Mouse (Mus musculus) spleen, adult 18-20 months (tissue): Measurements from ENCODE around the gene Rps6kb2.

Experiments
- DNase-seq, 2 experiments: peaks; one replicate each; pipeline ENCODE4 v3.0.0; 2022; ENCODE audit warnings: mixed read lengths in 2 of 2

Gene Rps6kb2

GRCm38 (mm10) chr19:4153232-4153654 is 9.9 kb downstream of the Rps6kb2 start, which contains the start of gene Ptprcap:
Gene Ptprcap (plus strand): TSS chr19:4153604.
- DNase-seq: no peak

- DNase-seq: no peak
These were observed 10.5 kb downstream of the Rps6kb2 start for GRCm38 (mm10) chr19:4152445-4153231.

DNA sequence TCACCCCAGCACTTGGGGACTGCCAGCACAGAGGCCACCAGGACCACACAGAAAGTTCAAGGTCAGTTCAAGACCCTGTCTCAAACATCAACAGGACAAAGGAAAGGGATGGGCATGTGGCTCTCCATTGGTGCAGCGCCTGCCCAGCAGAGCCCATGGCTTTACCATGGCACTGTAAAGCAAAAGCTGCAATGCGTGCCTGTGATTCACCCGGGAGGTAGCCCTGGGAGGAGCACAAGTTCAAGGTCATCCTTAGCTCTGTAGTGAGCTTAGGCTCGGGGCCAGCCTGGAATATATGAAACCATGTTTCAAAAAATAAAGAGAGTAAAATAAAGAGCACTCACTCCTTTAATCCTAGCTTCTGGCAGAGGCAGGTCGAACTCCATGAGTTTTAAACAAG is 11.3 kb downstream of the Rps6kb2 start:
- no peak for DNase-seq

- no peak for DNase-seq
These were observed 11.7 kb downstream of the Rps6kb2 start for GRCm38 (mm10) chr19:4151488-4151860.

DNA sequence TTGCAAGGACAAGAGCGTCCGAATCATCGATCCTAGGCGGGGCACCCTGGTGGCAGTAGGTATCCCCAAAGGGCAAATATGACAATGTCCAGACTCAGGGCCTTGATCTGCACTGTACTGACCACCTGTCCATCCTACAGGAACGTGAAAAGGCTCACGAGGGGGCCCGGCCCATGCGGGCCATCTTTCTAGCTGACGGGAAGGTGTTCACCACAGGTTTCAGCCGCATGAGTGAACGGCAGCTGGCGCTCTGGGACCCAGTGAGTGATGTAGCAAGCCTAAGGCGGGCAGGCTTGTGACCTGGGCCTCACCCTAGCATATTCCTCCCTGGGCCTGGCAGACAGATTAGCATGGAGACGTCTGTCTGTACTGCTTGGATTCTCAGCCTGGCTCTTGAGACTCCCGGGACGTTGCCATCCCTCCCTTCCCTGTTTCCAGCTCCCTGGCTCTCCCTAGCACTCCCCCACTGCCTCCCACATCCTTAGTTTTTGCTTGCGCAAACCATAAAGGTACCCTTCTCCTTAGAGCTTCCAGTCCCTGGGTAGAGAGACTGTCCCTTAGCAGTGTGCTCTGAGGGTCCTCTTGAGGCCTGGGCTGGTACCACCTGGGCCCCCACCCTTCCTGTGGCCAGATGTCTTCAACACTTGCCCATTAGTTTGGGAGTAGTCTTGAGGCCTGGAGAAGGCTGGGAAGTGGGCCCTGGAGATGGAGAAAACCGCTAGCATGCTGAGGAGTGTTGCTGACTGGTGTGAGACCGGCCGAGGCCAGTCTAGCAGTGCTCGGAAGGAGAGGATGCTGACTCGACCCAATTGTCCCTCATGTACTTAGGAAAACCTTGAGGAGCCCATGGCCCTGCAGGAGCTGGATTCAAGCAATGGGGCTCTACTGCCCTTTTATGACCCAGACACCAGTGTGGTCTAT is 12.3 kb downstream of the Rps6kb2 start:
- DNase-seq: no peak

GRCm38 (mm10) chr19:4149764-4150461 is 13.2 kb downstream of the Rps6kb2 start:
- no peak for DNase-seq

GRCm38 (mm10) chr19:4149283-4149682 is 13.9 kb downstream of the Rps6kb2 start:
- no peak for DNase-seq

- no peak for DNase-seq
These were observed 14.3 kb downstream of the Rps6kb2 start for GRCm38 (mm10) chr19:4148819-4149218.

DNA sequence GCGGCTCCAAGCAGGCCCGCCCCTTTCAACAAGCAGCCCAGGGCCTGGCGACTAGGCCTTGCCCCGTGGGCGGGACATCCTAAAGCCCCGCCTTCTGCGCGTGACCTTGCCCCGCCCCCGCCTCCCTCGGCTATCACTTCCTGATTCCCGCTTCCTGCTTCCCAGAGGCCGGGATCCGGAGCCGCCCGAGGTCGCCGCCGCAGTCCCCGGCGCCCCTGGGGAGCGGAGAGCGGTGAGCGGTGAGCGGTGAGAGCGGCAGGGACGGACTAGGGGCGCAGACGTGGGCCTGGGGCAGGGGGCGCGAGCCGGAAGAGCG is 14.7 kb downstream of the Rps6kb2 start, which contains the start of gene Coro1b:
Coro1b (plus strand) TSS at position 129 of the 316 bp plus-strand sequence.
- peak; percentile 94 to 95 for DNase-seq

GRCm38 (mm10) chr19:4147782-4148490 is 15.2 kb downstream of the Rps6kb2 start:
- no peak for DNase-seq

- no peak for DNase-seq
These were observed 16.1 kb downstream of the Rps6kb2 start for GRCm38 (mm10) chr19:4147022-4147405.

- DNase-seq: no peak
These were observed 16.7 kb downstream of the Rps6kb2 start for GRCm38 (mm10) chr19:4146366-4147021.

- DNase-seq: no peak
These were observed 17.2 kb downstream of the Rps6kb2 start for GRCm38 (mm10) chr19:4145936-4146335.

DNA sequence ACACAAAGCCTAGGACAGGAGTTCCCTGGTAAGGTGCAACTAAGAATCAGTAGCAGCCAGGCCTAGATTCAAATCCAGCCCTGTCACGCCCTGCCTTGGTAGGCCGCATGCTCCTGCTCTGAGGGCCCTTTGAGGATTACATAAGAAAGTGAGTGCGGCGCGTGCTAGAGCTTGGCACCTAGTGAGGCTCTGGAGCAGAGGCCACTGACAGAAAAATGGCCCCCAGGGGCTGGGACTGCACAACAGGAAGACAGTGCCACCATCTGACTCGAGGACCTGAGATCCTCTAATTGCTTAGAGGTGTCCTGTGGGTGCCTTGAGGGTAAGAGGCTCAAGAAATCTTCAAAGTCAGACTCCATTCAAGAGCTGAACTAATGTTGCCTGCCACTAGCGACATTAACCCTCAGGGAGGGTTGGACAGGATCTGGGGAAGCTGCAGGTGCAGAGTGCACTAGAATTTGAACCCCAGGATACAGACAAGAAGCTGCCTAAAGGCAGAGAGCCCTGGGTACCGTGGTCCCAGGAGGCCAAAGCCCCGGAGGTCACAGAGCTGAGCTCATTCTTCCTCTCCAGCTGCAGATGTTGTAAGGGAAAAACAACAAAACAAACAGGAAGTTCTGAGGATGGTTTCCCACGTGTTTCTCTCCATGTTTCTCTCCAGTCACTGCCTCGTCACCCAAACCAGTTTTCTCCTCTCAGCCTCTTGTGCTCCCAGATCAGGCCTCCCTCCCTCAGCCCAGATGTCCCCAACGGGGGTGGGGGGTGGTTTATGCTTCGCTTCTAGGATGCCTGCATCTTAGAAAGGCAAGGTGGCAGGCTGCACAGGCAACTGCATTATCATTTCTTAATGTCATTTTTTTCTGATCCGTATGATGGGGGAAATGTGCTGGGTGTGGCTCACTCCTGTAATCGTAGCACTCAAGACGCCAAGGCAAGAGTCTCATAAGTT is 18.3 kb downstream of the Rps6kb2 start:
- DNase-seq: peak in 1 of 2 experiments; percentile 61

DNA sequence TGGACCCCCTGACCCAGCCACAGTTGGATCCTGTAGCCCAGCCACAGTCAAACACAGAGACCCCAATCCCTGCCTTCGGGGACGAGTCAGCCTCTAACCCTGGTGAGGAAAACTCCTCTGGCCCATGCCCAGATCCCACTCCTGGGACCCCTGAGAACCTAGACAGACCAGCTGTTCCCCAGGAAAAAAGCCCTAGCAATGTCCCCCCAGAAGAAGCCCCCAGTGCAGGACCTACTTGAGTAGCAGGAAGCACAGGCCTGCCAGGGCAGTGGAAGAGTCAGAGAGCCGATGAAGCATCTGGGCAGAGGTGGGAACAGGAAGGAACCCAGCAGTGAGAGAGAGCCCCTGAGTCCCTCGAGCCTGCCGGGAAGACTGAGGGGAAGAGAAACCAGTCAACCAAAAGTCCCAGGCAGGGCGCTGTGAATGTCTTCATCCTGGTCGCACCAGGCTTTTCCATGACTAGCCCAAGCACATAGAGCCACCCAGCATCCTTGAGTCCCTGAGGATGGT is 19.3 kb downstream of the Rps6kb2 start, which contains the start of gene Cabp4:
Cabp4 (minus strand) TSS at position 275 of the 510 bp plus-strand sequence.
- DNase-seq: no peak

DNA sequence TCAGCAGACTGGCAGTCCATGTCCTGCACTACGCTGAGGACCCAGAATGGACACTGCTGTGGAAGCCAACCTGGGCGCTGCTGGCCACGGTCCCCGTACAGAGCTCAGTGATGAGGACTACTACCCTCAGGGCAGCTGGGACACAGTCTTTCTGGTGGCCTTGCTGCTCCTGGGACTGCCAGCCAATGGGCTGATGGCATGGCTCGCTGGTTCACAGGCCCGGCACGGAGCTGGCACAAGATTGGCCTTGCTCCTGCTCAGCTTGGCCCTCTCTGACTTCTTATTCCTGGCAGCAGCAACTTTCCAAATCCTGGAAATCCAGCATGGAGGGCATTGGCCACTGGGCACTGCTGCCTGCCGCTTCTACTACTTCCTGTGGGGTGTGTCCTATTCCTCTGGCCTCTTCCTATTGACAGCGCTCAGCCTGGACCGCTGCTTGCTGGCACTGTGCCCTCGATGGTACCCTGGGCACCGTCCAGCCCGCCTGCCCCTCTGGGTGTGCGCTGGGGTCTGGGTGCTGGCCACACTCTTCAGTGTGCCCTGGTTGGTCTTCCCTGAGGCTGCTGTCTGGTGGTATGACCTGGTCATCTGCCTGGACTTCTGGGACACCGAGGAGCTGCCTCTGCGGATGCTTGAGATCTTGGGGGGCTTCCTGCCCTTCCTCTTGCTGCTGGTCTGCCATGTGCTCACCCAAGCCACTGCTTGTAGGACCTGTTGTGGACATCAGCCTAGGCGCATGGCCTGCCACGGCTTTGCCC is 20.6 kb downstream of the Rps6kb2 start:
- no peak for DNase-seq

- DNase-seq: no peak
These were observed 23.0 kb downstream of the Rps6kb2 start for GRCm38 (mm10) chr19:4140147-4140546.

DNA sequence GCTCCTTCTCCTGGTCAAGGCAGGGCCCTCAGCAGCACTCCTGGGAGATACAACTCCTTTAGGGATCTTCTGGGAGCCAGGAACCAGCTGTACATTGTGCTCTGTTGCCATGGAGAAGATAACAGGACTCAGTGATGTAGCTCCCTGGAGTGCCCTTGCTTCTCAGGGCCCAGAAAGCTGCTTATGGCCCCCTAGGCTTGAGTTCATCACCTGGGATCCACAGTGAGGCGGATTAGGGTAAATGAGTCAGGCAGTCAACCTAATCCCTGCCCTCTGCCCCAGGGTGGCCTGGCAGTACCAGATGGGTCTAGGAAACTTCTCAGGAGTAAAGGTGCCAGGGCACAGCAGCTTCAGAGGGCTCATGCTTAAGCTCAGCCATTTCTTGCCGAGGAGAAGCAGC is 23.7 kb downstream of the Rps6kb2 start, which contains the start of gene Gpr152:
Gpr152 (plus strand) TSS at position 342 of the 400 bp plus-strand sequence.
- no peak for DNase-seq

- DNase-seq: no peak
These were observed 25.2 kb downstream of the Rps6kb2 start for GRCm38 (mm10) chr19:4137913-4138312.
